Mouse (Mus musculus): ENCODE results near the gene Ndufs6.
A peak's percentile ranks its signal among the peaks of the same experiment; 100 is the strongest.

The Ndufs6 gene

GRCm38 (mm10) chr13:73327827-73328698 is at the start of gene Ndufs6, which contains the start of gene Mrpl36:
Ndufs6 (minus strand) TSS chr13:73328542.
Mrpl36 (plus strand) TSS chr13:73328513.
- DNase-seq = peak; percentile 84 to 90

- DNase-seq = no peak
Observed at GRCm38 (mm10) chr13:73377637-73378036, 49.3 kb upstream of the Ndufs6 start.

DNA sequence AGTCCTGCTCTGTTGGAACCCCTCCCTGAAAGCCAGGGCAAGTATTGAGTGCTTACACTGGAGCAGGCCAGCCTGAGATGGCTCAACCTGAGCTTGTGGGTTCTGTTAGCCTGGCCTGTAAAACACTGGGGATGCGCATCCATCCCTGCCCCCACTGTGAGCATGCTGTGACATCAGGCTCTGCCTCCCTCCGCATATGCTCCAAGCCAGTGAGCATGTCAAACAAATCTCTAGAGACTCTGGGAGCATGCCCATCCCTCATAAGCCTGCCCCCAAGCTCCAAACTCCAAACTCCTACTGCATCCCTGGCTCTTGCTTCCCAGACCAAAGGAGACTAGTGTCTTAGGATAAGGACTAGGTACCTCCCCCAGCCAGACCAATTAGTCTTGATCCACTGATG is 46.3 kb upstream of the Ndufs6 start:
- DNase-seq = no peak

GRCm38 (mm10) chr13:73373367-73373766 is 45.0 kb upstream of the Ndufs6 start:
- DNase-seq = no peak

- no peak for DNase-seq
Observed at GRCm38 (mm10) chr13:73357106-73357505, 28.8 kb upstream of the Ndufs6 start.

DNA sequence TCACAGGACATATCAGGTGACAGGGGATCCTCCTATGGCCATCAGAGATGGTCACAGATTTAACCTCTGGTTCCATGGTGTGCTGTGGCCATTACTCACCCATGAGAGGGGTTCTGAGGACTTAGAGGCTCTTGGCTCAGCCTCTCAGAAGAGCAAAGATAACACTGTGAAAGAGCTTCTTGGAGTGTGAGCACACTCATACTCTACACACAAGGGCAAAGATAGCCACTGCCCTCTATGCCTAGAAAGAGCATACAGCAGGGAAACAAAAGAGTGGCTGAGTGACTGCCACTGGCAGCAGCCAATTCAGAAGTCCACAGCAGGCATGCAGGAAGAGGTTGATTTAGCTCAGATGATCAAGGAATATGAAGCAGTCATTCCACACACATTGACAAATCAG is 24.1 kb upstream of the Ndufs6 start:
- no peak for DNase-seq

GRCm38 (mm10) chr13:73351910-73352309 is 23.6 kb upstream of the Ndufs6 start:
- no peak for DNase-seq

DNA sequence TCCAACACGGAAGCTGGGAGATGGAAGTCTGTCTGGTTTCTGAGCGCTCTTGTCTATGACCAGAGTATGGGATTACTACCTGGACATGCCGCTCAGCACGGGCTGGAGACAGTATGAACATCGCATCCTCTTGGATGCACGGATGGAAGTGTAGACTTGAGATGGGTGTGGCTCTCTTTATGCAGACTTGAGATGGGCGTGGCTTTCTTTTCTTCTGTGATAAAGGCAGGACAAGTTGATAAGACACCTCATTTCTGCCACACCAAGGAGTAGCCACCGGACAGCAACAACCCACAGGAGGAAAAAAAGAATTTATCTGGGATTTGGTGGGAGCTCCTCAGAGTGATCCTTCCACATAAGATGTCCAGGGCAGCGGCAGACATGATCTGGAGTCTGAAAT is 22.4 kb upstream of the Ndufs6 start:
- no peak for DNase-seq

- DNase-seq = no peak
Observed at GRCm38 (mm10) chr13:73347922-73348650, 19.7 kb upstream of the Ndufs6 start.

GRCm38 (mm10) chr13:73347171-73347570 is 18.8 kb upstream of the Ndufs6 start:
- DNase-seq = no peak

- DNase-seq = no peak
Observed at GRCm38 (mm10) chr13:73346743-73347142, 18.4 kb upstream of the Ndufs6 start.

GRCm38 (mm10) chr13:73346131-73346530 is 17.8 kb upstream of the Ndufs6 start:
- no peak for DNase-seq

- no peak for DNase-seq
Observed at GRCm38 (mm10) chr13:73345102-73345890, 17.0 kb upstream of the Ndufs6 start.

DNA sequence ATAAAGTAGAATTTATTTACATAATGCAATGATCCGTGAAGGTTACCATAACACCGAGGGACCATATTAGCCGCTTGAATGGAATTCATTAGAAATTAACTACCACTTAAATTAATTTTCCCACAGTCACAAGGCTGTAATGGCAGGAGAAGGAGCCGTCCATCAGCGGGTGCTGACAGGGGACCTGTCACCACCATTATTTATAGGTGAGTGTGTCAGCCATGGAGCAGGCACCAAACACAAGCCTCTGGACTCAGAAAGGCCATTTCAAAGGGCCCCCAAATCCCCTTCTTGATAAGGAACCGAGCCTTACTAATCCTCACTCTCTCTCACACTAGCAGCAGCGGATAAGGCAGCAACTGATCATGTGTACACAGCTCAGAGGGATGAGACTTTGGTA is 8.4 kb upstream of the Ndufs6 start:
- DNase-seq = no peak

DNA sequence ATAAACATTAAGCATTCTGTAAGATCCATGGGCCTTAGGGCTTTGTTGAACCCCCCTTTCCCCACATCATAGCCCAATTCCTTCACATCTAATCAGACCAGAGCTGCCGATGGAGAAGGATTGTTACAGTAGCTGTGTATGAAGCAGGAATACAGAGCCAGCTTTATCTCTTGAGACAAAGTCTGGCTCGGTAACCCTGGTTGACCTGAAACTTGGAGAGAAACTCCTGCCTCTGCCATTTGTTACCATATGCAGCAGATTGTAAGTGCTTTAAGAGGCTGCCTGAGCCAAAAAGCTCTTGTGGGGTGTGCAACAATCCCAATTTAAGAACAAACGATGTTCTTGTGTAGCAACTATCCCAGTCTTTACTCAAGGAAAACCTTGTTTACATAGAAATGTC is 3.4 kb upstream of the Ndufs6 start:
- DNase-seq = no peak

- peak; percentile 75 to 90 for DNase-seq
Observed at GRCm38 (mm10) chr13:73330844-73331501, 2.6 kb upstream of the Ndufs6 start.

DNA sequence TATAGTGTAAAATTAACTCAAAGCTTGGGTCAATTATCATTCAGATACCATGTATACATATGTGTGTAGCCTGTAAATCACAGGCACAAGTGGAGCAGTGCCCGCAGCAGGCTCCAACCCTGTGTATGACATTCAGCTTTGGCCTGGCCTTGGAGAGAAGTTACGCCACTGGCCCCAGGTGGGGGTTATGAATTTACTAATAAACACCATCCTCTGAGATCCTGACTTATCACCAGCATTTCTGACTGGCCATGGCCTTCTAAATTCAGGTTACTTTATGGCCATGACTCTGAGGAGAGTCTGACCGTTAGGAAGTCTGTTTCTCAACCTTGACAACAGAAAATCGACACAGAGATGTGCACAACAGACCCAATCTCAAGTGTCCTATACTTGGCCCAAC is 4.9 kb downstream of the Ndufs6 start:
- DNase-seq = no peak

GRCm38 (mm10) chr13:73322626-73323025 is 5.7 kb downstream of the Ndufs6 start:
- DNase-seq = no peak

GRCm38 (mm10) chr13:73320048-73320447 is 8.3 kb downstream of the Ndufs6 start:
- no peak for DNase-seq

DNA sequence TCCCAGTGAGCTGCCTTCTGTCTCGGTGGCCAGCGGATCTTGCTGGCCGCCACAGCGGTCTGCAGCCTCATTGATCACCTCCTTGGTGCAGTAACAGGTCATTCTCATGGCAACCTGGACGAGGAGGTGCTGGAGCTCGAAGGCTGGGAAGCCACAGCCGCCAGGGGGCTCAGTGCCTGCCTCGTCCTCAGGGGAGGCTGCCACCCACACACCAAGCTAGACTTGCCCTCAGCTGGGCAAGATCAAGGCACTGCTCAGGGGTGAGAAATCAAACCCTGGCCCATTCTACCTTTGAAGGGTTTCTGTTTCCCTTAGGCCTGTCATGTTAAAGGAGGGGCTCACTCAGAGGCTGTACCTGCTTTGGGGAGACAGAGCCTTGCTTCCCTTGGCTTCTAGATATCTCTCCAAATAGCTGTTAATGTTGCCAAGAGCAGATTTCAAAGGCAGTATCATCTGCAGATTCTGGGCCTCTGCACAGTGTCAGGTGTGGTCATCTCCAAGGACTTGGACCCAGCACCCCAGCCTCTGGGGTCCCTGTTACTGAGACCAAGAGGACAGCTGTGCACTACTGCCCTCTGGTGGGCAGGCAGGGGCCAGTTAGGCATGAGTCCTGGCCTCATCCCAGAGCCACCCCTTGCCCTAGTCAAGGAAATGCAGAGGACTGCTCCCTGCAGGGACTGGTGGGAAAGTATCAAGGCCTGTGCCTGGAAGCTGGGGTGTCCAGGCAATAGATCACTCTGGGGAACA is 18.0 kb downstream of the Ndufs6 start:
- DNase-seq = peak in 1 of 2 experiments; percentile 44

DNA sequence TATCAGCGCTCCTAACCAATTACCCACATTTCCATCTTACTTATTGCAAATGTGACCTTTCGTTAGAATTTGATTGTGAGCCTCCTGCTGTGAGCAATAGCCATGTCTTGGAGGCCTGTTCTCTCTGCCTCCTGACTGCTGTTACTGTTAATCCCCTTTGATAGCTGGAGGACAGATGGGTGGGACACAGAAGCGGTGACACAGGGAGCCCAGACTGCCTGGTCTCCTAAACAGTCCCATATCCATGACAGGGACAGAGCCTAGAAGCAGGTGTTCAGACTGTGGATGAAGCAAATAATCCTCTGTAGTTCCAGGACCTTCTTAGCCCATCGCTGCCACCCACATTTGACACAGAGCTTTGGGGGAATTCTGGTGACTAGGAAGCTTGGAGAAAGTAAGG is 21.9 kb downstream of the Ndufs6 start:
- no peak for DNase-seq

GRCm38 (mm10) chr13:73306085-73306410 is 22.3 kb downstream of the Ndufs6 start:
- no peak for DNase-seq

Data from spleen, adult 18-20 months (tissue).